Mouse (Mus musculus) C2C12 (cell line): ENCODE data around the gene Hist4h4. TPM values are rescaled to one million over a fixed set of nuclear protein-coding genes. Genes with fewer than 3 reads are reported as not detected.

Experiments used
- H3K27me3 ChIP-seq: one replicate; pipeline ENCODE4 v1.6.1; 2011; ENCODE audit not compliant: control insufficient read depth, insufficient read depth, insufficient read length
- H3K36me3 ChIP-seq: one replicate; pipeline ENCODE4 v1.6.1; 2011; ENCODE audit not compliant: control insufficient read depth, insufficient read depth
- H3K4me3 ChIP-seq: one replicate; pipeline ENCODE4 v1.5.1; 2011; ENCODE audit warnings: mild to moderate bottlenecking, control low read depth; ENCODE audit not compliant: poor library complexity, insufficient read depth, severe bottlenecking
- H3K79me2 ChIP-seq: one replicate; pipeline ENCODE4 v1.6.1; 2011; ENCODE audit not compliant: control insufficient read depth, insufficient read depth
- H3K79me3 ChIP-seq: one replicate; pipeline ENCODE4 v1.6.1; 2011; ENCODE audit warnings: low read depth, control low read depth
- H3ac ChIP-seq: one replicate; pipeline ENCODE3; 2011; ENCODE audit warnings: low read depth; ENCODE audit not compliant: control insufficient read depth, insufficient read length
- CEBPB ChIP-seq: IDR thresholded peaks from one replicate; pipeline ENCODE4 v1.6.1; 2011; ENCODE audit warnings: low read depth, mild to moderate bottlenecking, control low read depth, moderate library complexity
- CTCF ChIP-seq: IDR thresholded peaks from one replicate; pipeline ENCODE4 v1.5.1; 2011; ENCODE audit not compliant: control insufficient read depth, insufficient read depth, insufficient read length
- FOSL1 ChIP-seq: IDR thresholded peaks from one replicate; pipeline ENCODE4 v1.8.0; 2011; ENCODE audit warnings: mild to moderate bottlenecking, low read length; ENCODE audit not compliant: poor library complexity, insufficient read depth, severe bottlenecking
- MAX ChIP-seq: IDR thresholded peaks from one replicate; pipeline ENCODE4 v1.6.1; 2011; ENCODE audit warnings: mild to moderate bottlenecking, control low read depth
- MYOD1 ChIP-seq: IDR thresholded peaks from one replicate; pipeline ENCODE4 v1.6.1; 2011; ENCODE audit warnings: low read depth; ENCODE audit not compliant: control insufficient read depth, insufficient read length
- MYOG ChIP-seq: IDR thresholded peaks from one replicate; pipeline ENCODE4 v1.6.1; 2011; ENCODE audit not compliant: control insufficient read depth, insufficient read length; ENCODE audit errors: extremely low read depth
- USF1 ChIP-seq: IDR thresholded peaks from one replicate; pipeline ENCODE4 v1.6.1; 2011; ENCODE audit warnings: low read depth, mild to moderate bottlenecking, control low read depth, moderate library complexity
- polyA plus RNA-seq: library from polyadenylated mRNA; unstranded; fragments of >200 nt; fragmentation: generic; extraction: Trizol; gene quantifications from one replicate; pipeline ENCODE4 v1.2.1, GENCODE M21; 2012; ENCODE audit warnings: missing spikeins

The Hist4h4 gene
- polyA plus RNA-seq, 1 experiment: 0.80 TPM

DNA sequence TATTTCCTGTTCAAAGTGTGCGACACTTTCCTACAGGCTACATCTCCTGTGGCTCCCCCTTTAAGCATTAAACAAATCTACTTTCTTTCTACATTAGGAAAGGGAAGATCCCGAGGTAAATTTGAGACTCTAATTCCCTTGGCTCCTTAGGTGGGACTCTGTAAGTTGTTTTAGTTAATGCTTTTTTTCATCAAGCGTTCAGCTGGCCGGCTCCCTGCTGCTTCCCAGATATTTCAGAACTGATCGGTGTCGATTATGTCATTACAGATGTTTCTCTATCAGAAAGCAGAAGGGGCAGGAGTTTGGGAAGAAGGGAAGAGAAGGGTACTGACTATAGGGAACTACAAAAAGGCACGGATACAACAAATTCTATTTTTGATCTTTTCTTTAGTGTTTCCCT, 22.9 kb upstream of the Hist4h4 start:
- Histone ChIP-seq H3K36me3 (peaks cover 32% of the 10 kb centered on the region), H3K4me3 (peak overlapping the region; percentile 92), H3ac (peak overlapping the region; percentile 77), H3K27me3 (no peaks in the 10 kb centered on the region), H3K79me3 (peaks cover 32% of the 10 kb centered on the region), H3K79me2 (peaks cover 49% of the 10 kb centered on the region)
- TF ChIP-seq MYOD1 (no peak), MAX (no peak), CEBPB (no peak), MYOG (no peak), USF1 (no peak), FOSL1 (no peak), CTCF (no peak)

GRCm38 (mm10) chr6:136824987-136825386, 20.8 kb upstream of the Hist4h4 start:
- Histone ChIP-seq H3K79me3 (peaks cover 32% of the 10 kb centered on the region), H3K4me3 (no peak overlapping the region), H3ac (no peak overlapping the region), H3K36me3 (peaks cover 49% of the 10 kb centered on the region), H3K79me2 (peaks cover 64% of the 10 kb centered on the region), H3K27me3 (no peaks in the 10 kb centered on the region)
- no peak for TF ChIP-seq CTCF
- no peak for TF ChIP-seq MYOG
- no peak for TF ChIP-seq MAX
- TF ChIP-seq MYOD1: no peak
- no peak for TF ChIP-seq USF1
- TF ChIP-seq CEBPB: no peak
- TF ChIP-seq FOSL1: no peak

- Histone ChIP-seq H3K36me3 (peaks cover 70% of the 10 kb centered on the region), H3K79me2 (peaks cover 57% of the 10 kb centered on the region), H3K4me3 (no peak overlapping the region), H3K27me3 (no peaks in the 10 kb centered on the region), H3K79me3 (peaks cover 18% of the 10 kb centered on the region), H3ac (no peak overlapping the region)
- no peak for TF ChIP-seq FOSL1
- no peak for TF ChIP-seq MAX
- TF ChIP-seq MYOD1: no peak
- TF ChIP-seq CTCF: no peak
- TF ChIP-seq USF1: no peak
- no peak for TF ChIP-seq MYOG
Measured at GRCm38 (mm10) chr6:136821086-136821485, 16.9 kb upstream of the Hist4h4 start.

DNA sequence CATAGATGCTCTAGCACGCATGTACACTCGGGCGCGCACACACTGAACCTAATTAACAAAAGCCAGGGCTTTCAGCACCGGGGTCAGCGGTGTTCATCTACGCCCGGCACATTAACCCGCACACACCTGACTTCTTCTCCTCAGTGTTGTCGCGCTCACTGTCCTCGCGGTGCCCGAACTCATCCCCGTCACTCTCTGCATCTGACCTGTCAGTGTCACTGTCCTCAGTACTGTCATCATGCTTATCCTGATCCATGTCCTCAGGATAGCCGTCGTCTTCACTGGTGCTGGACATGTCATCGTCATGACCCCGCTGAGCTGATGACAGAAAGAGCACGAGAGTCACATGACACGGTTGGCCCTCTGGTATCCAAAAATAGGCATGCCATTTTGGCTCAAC, 16.2 kb upstream of the Hist4h4 start:
- no peak for TF ChIP-seq USF1
- TF ChIP-seq MAX: no peak
- TF ChIP-seq MYOD1: no peak
- Histone ChIP-seq H3K79me2 (peaks cover 50% of the 10 kb centered on the region), H3K4me3 (no peak overlapping the region), H3K79me3 (peaks cover 12% of the 10 kb centered on the region), H3K27me3 (no peaks in the 10 kb centered on the region), H3K36me3 (peaks cover 71% of the 10 kb centered on the region), H3ac (no peak overlapping the region)

- Histone ChIP-seq H3K27me3 (no peaks in the 10 kb centered on the region), H3K79me3 (peaks cover 5% of the 10 kb centered on the region), H3K36me3 (peaks cover 77% of the 10 kb centered on the region), H3K79me2 (peaks cover 32% of the 10 kb centered on the region), H3K4me3 (no peak overlapping the region), H3ac (no peak overlapping the region)
- no peak for TF ChIP-seq MAX
Measured at GRCm38 (mm10) chr6:136817549-136817948, 13.3 kb upstream of the Hist4h4 start.

DNA sequence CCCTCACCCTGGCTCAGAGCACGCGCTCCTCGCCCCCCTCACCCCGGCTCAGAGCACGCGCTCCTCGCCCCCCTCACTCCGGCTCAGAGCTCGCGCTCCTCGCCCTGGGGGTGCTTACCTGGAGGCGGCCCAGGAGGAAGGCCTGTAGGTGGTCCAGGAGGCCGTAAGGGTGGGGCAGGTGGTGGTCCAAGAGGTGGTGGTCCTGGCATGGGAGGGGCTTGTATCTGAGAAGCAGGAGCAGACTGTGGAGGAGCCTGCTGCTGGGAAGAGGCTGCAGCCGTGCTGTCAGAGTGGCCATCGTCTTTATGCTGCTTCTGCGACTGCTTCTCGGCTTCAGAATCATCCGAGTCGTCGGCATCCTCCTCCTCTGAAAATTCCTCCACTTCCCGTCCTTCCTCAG, 12.6 kb upstream of the Hist4h4 start:
- Histone ChIP-seq H3K4me3 (no peak overlapping the region), H3K79me3 (peaks cover 1% of the 10 kb centered on the region), H3K79me2 (peaks cover 25% of the 10 kb centered on the region), H3K27me3 (no peaks in the 10 kb centered on the region), H3K36me3 (peaks cover 76% of the 10 kb centered on the region), H3ac (no peak overlapping the region)
- TF ChIP-seq MYOG: no peak
- TF ChIP-seq USF1: no peak
- TF ChIP-seq CTCF: no peak
- TF ChIP-seq MYOD1: no peak
- TF ChIP-seq FOSL1: no peak
- TF ChIP-seq CEBPB: no peak
- TF ChIP-seq MAX: no peak

DNA sequence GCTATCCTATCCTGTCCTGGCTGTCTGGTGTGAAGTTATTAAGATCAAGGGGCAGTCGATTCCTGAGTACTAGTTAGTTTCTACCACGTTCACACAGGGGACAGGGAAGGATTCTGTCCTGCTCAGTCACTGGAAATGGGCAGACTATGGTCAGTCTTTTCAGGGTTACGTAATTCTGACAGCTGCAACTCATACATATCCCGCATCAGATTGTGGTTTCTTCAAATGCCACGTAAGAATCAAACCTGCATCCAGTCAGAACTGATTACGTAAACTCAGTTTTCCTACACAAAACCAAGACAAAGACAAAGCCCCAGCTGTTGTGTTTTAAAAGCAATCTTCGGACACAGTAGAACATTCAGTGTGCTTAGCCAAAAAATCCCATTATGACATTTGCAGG, 11.2 kb upstream of the Hist4h4 start:
- Histone ChIP-seq H3K36me3 (peaks cover 73% of the 10 kb centered on the region), H3K79me3 (peaks cover 3% of the 10 kb centered on the region)
- TF ChIP-seq CEBPB: no peak
- no peak for TF ChIP-seq CTCF
- TF ChIP-seq MAX: no peak
- no peak for TF ChIP-seq USF1
- no peak for TF ChIP-seq FOSL1
- TF ChIP-seq MYOG: no peak
- TF ChIP-seq MYOD1: no peak

More for the DNA sequence above, 11.2 kb upstream of the Hist4h4 start:
- Histone ChIP-seq H3ac (no peak overlapping the region), H3K79me2 (peaks cover 25% of the 10 kb centered on the region), H3K4me3 (no peak overlapping the region), H3K27me3 (no peaks in the 10 kb centered on the region)
